Mouse (Mus musculus): ENCODE data around the gene Sgo1. TPM values are rescaled to one million over a fixed set of nuclear protein-coding genes. Genes with fewer than 3 reads are reported as not detected.
A peak's percentile ranks its signal among the peaks of the same experiment; 100 is the strongest.
"Not testable (repeated sequence)": the region's sequence is repeated elsewhere in the genome, so short reads cannot be mapped to it uniquely, and the experiment has no call there.

The Sgo1 gene
- polyA plus RNA-seq, 1 experiment from 2014 or later, result 39.5 TPM

GRCm38 (mm10) chr17:53664267-53664666, 24.9 kb downstream of the Sgo1 start:
- no peak overlapping the region for H3K9ac ChIP-seq (replicated peaks)
- H3K9me3 ChIP-seq, result no peaks in the 10 kb centered on the region
- no peak overlapping the region for H3K4me2 ChIP-seq (replicated peaks)
- no peak overlapping the region for H3K4me3 ChIP-seq
- 0 out of 2 replicates have a peak, but pooled peaks cover under 1% of the 10 kb centered on the region for H3K4me1 ChIP-seq
- peaks cover 41% of the 10 kb centered on the region for H3K36me3 ChIP-seq
- ATAC-seq (ENCODE audit: low FRiP score, low read depth), result no peak
- H3K27ac ChIP-seq (replicated peaks), result no peak overlapping the region
- 91% methylated on average over 3 of the region's 3 CpGs for WGBS
- no peaks in the 10 kb centered on the region for H3K27me3 ChIP-seq

- Histone ChIP-seq H3K36me3 (peaks cover 21% of the 10 kb centered on the region), H3K27ac (replicated peaks) (no peak overlapping the region), H3K4me3 (no peak overlapping the region), H3K4me2 (replicated peaks) (no peak overlapping the region), H3K9ac (replicated peaks) (no peak overlapping the region), H3K9me3 (no peaks in the 10 kb centered on the region), H3K4me1 (peaks cover 5% of the 10 kb centered on the region; the same call in 1 of the 2 replicates), H3K27me3 (no peaks in the 10 kb centered on the region)
- no peak for ATAC-seq (ENCODE audit: low FRiP score, low read depth)
- WGBS, result 73% methylated on average over 6 of the region's 6 CpGs
These were observed 27.9 kb downstream of the Sgo1 start for GRCm38 (mm10) chr17:53661056-53661840.

- no peaks in the 10 kb centered on the region for H3K9me3 ChIP-seq
- no peak for ATAC-seq (ENCODE audit: low FRiP score, low read depth)
- H3K27ac ChIP-seq (replicated peaks), result 0 out of 2 replicates have a peak overlapping the region, but pooled peaks have one; percentile 6
- H3K36me3 ChIP-seq, result peaks cover 21% of the 10 kb centered on the region
- WGBS, result 69% methylated on average over 4 of the region's 4 CpGs
- no peaks in the 10 kb centered on the region for H3K27me3 ChIP-seq
- no peak overlapping the region for H3K4me2 ChIP-seq (replicated peaks)
- H3K9ac ChIP-seq (replicated peaks), result no peak overlapping the region
- no peak overlapping the region for H3K4me3 ChIP-seq
- H3K4me1 ChIP-seq, result peaks cover 5% of the 10 kb centered on the region; the same call in 1 of the 2 replicates
These were observed 29.4 kb downstream of the Sgo1 start for GRCm38 (mm10) chr17:53659738-53660137.

GRCm38 (mm10) chr17:53659230-53659629, 29.9 kb downstream of the Sgo1 start:
- 85% methylated on average over 8 of the region's 8 CpGs for WGBS
- no peak overlapping the region for H3K4me3 ChIP-seq
- H3K9me3 ChIP-seq, result no peaks in the 10 kb centered on the region
- H3K9ac ChIP-seq (replicated peaks), result no peak overlapping the region
- no peak overlapping the region for H3K27ac ChIP-seq (replicated peaks)
- ATAC-seq (ENCODE audit: low FRiP score, low read depth), result no peak
- H3K36me3 ChIP-seq, result peaks cover 26% of the 10 kb centered on the region
- peaks cover 5% of the 10 kb centered on the region; the same call in 1 of the 2 replicates for H3K4me1 ChIP-seq
- no peaks in the 10 kb centered on the region for H3K27me3 ChIP-seq
- no peak overlapping the region for H3K4me2 ChIP-seq (replicated peaks)

- Histone ChIP-seq H3K4me3 (no peak overlapping the region), H3K4me1 (peaks cover 5% of the 10 kb centered on the region; the same call in 1 of the 2 replicates), H3K9ac (replicated peaks) (no peak overlapping the region), H3K9me3 (no peaks in the 10 kb centered on the region), H3K27me3 (no peaks in the 10 kb centered on the region), H3K36me3 (peaks cover 31% of the 10 kb centered on the region), H3K4me2 (replicated peaks) (no peak overlapping the region), H3K27ac (replicated peaks) (no peak overlapping the region)
- ATAC-seq (ENCODE audit: low FRiP score, low read depth), result 0 out of 2 replicates have a peak, but pooled peaks have one; percentile 42
- WGBS, result 78% methylated on average over 2 of the region's 2 CpGs
These were observed 30.5 kb downstream of the Sgo1 start for GRCm38 (mm10) chr17:53658668-53659067.

GRCm38 (mm10) chr17:53657391-53657790, 31.7 kb downstream of the Sgo1 start:
- not testable (repeated sequence) for H3K27ac ChIP-seq (replicated peaks); ATAC-seq (ENCODE audit: low FRiP score, low read depth)
- peaks cover 38% of the 10 kb centered on the region for H3K36me3 ChIP-seq

GRCm38 (mm10) chr17:53656369-53656860, 32.7 kb downstream of the Sgo1 start:
- no peak overlapping the region for H3K27ac ChIP-seq (replicated peaks)
- peaks cover 38% of the 10 kb centered on the region for H3K36me3 ChIP-seq
- no peak for ATAC-seq (ENCODE audit: low FRiP score, low read depth)
- no peaks in the 10 kb centered on the region for H3K9me3 ChIP-seq
- 66% methylated on average over 6 of the region's 6 CpGs for WGBS
- H3K27me3 ChIP-seq, result no peaks in the 10 kb centered on the region
- H3K4me3 ChIP-seq, result no peak overlapping the region
- no peak overlapping the region for H3K4me2 ChIP-seq (replicated peaks)
- no peak overlapping the region for H3K9ac ChIP-seq (replicated peaks)
- peaks cover 5% of the 10 kb centered on the region; the same call in 1 of the 2 replicates for H3K4me1 ChIP-seq

More at GRCm38 (mm10) chr17:53657391-53657790, 31.7 kb downstream of the Sgo1 start:
- 75% methylated on average over 2 of the region's 2 CpGs for WGBS
- not testable (repeated sequence) for H3K4me1 ChIP-seq; H3K9me3 ChIP-seq; H3K9ac ChIP-seq (replicated peaks); H3K4me3 ChIP-seq; H3K4me2 ChIP-seq (replicated peaks); H3K27me3 ChIP-seq

- 86% methylated on average over 2 of the region's 2 CpGs for WGBS
- H3K27me3 ChIP-seq, result no peaks in the 10 kb centered on the region
- H3K4me1 ChIP-seq, result peaks cover 5% of the 10 kb centered on the region; the same call in 1 of the 2 replicates
These were observed 33.2 kb downstream of the Sgo1 start for GRCm38 (mm10) chr17:53655959-53656358.

GRCm38 (mm10) chr17:53655081-53655480, 34.1 kb downstream of the Sgo1 start:
- Histone ChIP-seq H3K4me2 (replicated peaks) (no peak overlapping the region), H3K9me3 (no peaks in the 10 kb centered on the region), H3K4me3 (no peak overlapping the region), H3K9ac (replicated peaks) (no peak overlapping the region), H3K27ac (replicated peaks) (no peak overlapping the region), H3K36me3 (peaks cover 33% of the 10 kb centered on the region), H3K27me3 (no peaks in the 10 kb centered on the region), H3K4me1 (peaks cover 5% of the 10 kb centered on the region; the same call in 1 of the 2 replicates)
- ATAC-seq (ENCODE audit: low FRiP score, low read depth), result no peak
- WGBS, result 89% methylated on average over 6 of the region's 6 CpGs

More at GRCm38 (mm10) chr17:53655959-53656358, 33.2 kb downstream of the Sgo1 start:
- Histone ChIP-seq H3K4me2 (replicated peaks) (no peak overlapping the region), H3K9me3 (no peaks in the 10 kb centered on the region), H3K4me3 (no peak overlapping the region), H3K27ac (replicated peaks) (no peak overlapping the region), H3K9ac (replicated peaks) (no peak overlapping the region), H3K36me3 (peaks cover 38% of the 10 kb centered on the region)
- no peak for ATAC-seq (ENCODE audit: low FRiP score, low read depth)

- Histone ChIP-seq H3K4me3 (no peak overlapping the region), H3K9me3 (no peaks in the 10 kb centered on the region), H3K4me1 (peaks cover 5% of the 10 kb centered on the region; the same call in 1 of the 2 replicates), H3K4me2 (replicated peaks) (no peak overlapping the region), H3K9ac (replicated peaks) (no peak overlapping the region), H3K27ac (replicated peaks) (no peak overlapping the region), H3K27me3 (no peaks in the 10 kb centered on the region), H3K36me3 (peaks cover 30% of the 10 kb centered on the region)
- 92% methylated on average over 4 of the region's 4 CpGs for WGBS
- ATAC-seq (ENCODE audit: low FRiP score, low read depth), result no peak
These were observed 34.5 kb downstream of the Sgo1 start for GRCm38 (mm10) chr17:53654596-53654995.

- no peak overlapping the region for H3K4me2 ChIP-seq (replicated peaks)
- no peaks in the 10 kb centered on the region for H3K4me1 ChIP-seq
- no peaks in the 10 kb centered on the region for H3K9me3 ChIP-seq
- no peak overlapping the region for H3K9ac ChIP-seq (replicated peaks)
- no peak overlapping the region for H3K4me3 ChIP-seq
- 85% methylated on average over 2 of the region's 2 CpGs for WGBS
- H3K36me3 ChIP-seq, result peaks cover 34% of the 10 kb centered on the region
- H3K27me3 ChIP-seq, result no peaks in the 10 kb centered on the region
- ATAC-seq (ENCODE audit: low FRiP score, low read depth), result no peak
- H3K27ac ChIP-seq (replicated peaks), result no peak overlapping the region
These were observed 38.9 kb downstream of the Sgo1 start for GRCm38 (mm10) chr17:53650251-53650661.

GRCm38 (mm10) chr17:53643360-53643759, 45.8 kb downstream of the Sgo1 start:
- no peak overlapping the region for H3K4me2 ChIP-seq (replicated peaks)
- H3K36me3 ChIP-seq, result peaks cover 49% of the 10 kb centered on the region
- no peak overlapping the region for H3K9ac ChIP-seq (replicated peaks)
- H3K4me3 ChIP-seq, result no peak overlapping the region
- no peaks in the 10 kb centered on the region for H3K27me3 ChIP-seq
- 86% methylated on average over 4 of the region's 4 CpGs for WGBS
- no peaks in the 10 kb centered on the region for H3K4me1 ChIP-seq
- ATAC-seq (ENCODE audit: low FRiP score, low read depth), result no peak
- H3K9me3 ChIP-seq, result no peaks in the 10 kb centered on the region
- no peak overlapping the region for H3K27ac ChIP-seq (replicated peaks)
